Mouse (Mus musculus): Measurements from ENCODE around the gene Sdccag8. TPM values are rescaled to one million over a fixed set of nuclear protein-coding genes. Genes with fewer than 3 reads are reported as not detected.
A peak's percentile ranks its signal among the peaks of the same experiment; 100 is the strongest.

Sdccag8 gene
- polyA plus RNA-seq, 1 experiment from 2014 or later, result 28.8 TPM

DNA sequence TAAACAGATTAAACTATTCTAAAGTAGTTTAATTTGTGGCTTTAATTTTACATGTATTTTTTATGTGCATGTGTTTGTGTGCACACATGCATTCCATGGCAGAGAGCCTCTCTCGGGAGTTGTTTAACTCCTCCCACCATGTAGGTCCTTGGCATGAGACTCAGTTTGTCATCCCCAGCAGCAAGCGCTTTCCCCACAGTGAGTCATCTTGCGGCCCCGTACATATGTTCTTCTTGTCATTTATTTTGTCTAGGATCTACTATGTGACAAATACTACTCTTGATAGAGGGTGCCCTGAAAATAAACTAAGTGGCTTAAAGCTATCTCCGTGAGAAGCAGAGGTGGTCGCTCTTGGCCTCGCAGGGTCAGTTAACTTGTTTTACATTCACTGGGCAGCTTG, 36.9 kb downstream of the Sdccag8 start:
- Histone ChIP-seq H3K4me2 (no peak overlapping the region), H3K36me3 (ENCODE audit: poor library complexity, severe bottlenecking) (peaks cover 26% of the 10 kb centered on the region), H3K4me1 (no peaks in the 10 kb centered on the region), H3K27me3 (no peaks in the 10 kb centered on the region), H3K4me3 (no peak overlapping the region), H3K9me3 (replicated peaks) (peaks cover 6% of the 10 kb centered on the region; the same call in 1 of the 2 replicates), H3K9ac (no peak overlapping the region), H3K27ac (no peak overlapping the region)
- no peak for ATAC-seq
- 98% methylated on average over 7 of the region's 7 CpGs for WGBS

DNA sequence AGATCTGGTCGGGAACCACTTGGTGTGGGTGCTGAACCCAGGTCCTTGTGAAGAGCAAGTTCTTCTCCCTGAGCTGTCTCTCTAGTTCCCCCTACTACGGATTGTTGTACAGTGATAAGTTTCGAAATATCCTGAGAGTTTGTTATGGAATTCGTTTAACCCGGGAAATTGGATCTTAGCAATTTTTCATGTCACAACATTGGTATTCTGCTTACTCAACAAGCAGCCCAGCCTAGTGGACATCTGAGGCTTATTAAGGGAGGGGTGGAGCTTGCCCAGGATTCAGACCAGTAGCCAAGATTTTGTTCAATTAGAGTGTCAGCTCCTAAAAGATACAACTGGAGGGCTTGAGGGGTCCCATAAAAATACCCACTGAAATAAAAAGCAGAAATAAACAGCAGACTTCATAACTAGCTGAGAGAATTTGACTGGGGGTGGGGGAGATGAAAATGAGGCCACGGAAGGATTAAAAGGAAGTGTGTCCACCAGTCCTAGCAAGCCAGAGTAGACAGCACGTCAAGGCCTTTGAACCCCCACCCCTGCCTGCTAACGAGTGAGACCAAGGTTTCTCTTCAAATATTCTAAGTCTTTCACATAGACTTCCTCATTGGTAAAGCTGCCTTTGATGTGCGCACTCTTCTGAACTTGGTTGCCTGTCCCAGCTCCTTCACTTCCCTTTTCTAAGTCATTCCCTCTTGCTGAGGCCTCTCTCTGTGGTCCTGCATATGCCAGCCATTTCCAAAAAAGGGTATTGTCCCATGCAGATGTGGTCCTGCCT, 38.5 kb downstream of the Sdccag8 start:
- H3K4me2 ChIP-seq, result no peak overlapping the region
- H3K27ac ChIP-seq, result no peak overlapping the region
- no peaks in the 10 kb centered on the region for H3K4me1 ChIP-seq
- no peaks in the 10 kb centered on the region for H3K27me3 ChIP-seq
- no peak overlapping the region for H3K9ac ChIP-seq
- no peak for ATAC-seq
- peaks cover 24% of the 10 kb centered on the region for H3K36me3 ChIP-seq (ENCODE audit: poor library complexity, severe bottlenecking)
- H3K9me3 ChIP-seq (replicated peaks), result peaks cover 6% of the 10 kb centered on the region; the same call in 1 of the 2 replicates
- WGBS, result 90% methylated on average over 9 of the region's 9 CpGs
- H3K4me3 ChIP-seq, result no peak overlapping the region

DNA sequence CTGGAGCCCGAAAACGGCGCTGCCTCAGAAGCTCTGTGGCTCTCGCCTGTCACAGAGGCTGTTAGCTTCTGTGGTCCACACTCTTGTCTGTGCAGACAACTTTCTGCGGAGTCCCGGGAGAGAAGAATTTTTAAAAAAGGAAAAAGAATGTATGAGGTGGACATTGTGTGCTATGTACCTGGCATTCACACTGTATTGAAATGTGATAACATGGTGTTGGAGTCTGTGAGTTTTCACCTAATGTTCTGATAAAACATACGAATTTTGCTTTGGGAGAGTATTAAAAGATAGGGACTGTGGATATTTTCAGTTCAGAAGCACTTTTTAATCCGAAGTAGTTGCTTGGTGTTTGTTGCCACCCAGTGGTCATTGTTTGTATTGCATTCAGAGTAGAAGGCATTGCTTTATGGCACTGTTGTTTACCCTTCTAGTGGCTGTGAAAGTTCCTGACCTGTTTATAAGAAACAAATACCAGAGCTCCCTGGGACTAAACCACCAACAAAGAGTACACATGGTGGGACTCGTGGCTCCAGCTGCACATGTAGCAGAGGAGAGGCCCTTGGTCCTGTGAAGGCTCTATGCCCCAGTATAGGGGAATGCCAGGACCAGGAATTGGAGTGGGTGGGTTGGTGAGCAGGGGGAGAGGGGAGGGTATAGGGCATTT, 47.7 kb downstream of the Sdccag8 start:
- no peaks in the 10 kb centered on the region for H3K4me1 ChIP-seq
- no peaks in the 10 kb centered on the region for H3K36me3 ChIP-seq (ENCODE audit: poor library complexity, severe bottlenecking)
- H3K9me3 ChIP-seq (replicated peaks), result no peaks in the 10 kb centered on the region
- H3K27me3 ChIP-seq, result no peaks in the 10 kb centered on the region
- ATAC-seq, result peak; percentile 74
- no peak overlapping the region for H3K4me3 ChIP-seq
- no peak overlapping the region for H3K27ac ChIP-seq
- WGBS, result 63% methylated on average over 9 of the region's 9 CpGs
- no peak overlapping the region for H3K4me2 ChIP-seq
- H3K9ac ChIP-seq, result no peak overlapping the region

DNA sequence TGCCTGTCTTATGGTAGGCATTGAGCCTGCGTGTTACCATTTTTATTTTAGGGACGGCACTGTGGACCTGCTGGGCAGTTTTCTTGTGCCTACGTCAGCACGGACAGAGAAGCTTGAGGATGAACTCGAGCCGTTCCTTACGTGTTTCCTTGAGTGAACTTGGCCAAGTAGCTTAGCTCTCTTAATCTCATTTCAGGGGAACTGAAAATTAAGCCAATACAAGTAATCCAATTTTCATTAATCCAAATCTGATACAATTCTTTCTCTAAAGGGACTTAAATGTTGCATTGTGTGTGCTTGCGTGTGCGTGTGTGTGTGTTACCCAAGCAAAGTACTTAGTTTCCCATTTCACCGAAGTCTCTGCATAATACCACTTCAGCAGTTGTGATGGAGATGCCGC, 56.0 kb downstream of the Sdccag8 start:
- Histone ChIP-seq H3K27ac (no peak overlapping the region), H3K4me1 (no peaks in the 10 kb centered on the region), H3K27me3 (no peaks in the 10 kb centered on the region), H3K36me3 (ENCODE audit: poor library complexity, severe bottlenecking) (peaks cover 20% of the 10 kb centered on the region; the same call in 1 of the 2 replicates), H3K9me3 (replicated peaks) (no peaks in the 10 kb centered on the region), H3K4me2 (no peak overlapping the region), H3K9ac (no peak overlapping the region), H3K4me3 (no peak overlapping the region)
- ATAC-seq, result no peak
- 79% methylated on average over 11 of the region's 11 CpGs for WGBS

DNA sequence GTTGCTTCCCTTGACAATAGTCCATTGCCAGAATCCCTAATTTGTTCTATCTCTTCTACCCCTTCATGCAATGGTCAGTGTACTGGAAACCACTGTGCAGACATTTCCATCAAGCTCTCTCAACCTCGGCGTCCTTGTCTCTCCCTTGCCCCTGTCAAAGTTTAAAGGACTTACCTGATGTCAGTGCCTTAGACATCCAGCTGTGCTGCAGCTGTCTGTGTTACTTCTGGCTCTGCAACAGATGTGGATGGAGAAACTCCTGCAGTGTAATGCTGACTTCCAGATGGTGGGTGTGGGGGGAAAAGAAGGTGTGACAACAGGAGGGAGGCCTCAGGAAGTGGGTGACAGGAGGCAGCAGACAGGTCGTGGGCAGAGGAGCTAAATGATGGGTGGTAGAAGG, 57.5 kb downstream of the Sdccag8 start:
- Histone ChIP-seq H3K27ac (no peak overlapping the region), H3K4me3 (no peak overlapping the region), H3K27me3 (no peaks in the 10 kb centered on the region), H3K4me1 (no peaks in the 10 kb centered on the region), H3K36me3 (ENCODE audit: poor library complexity, severe bottlenecking) (peaks cover 20% of the 10 kb centered on the region; the same call in 1 of the 2 replicates), H3K4me2 (no peak overlapping the region), H3K9me3 (replicated peaks) (no peaks in the 10 kb centered on the region), H3K9ac (no peak overlapping the region)
- 66% methylated on average over 3 of the region's 3 CpGs for WGBS
- ATAC-seq, result no peak

- no peaks in the 10 kb centered on the region for H3K4me1 ChIP-seq
- no peak for ATAC-seq
- H3K36me3 ChIP-seq (ENCODE audit: poor library complexity, severe bottlenecking), result peaks cover 17% of the 10 kb centered on the region; the same call in 1 of the 2 replicates
- H3K27ac ChIP-seq, result no peak overlapping the region
- 80% methylated on average over 9 of the region's 9 CpGs for WGBS
- H3K4me3 ChIP-seq, result no peak overlapping the region
- H3K27me3 ChIP-seq, result no peaks in the 10 kb centered on the region
- H3K4me2 ChIP-seq, result no peak overlapping the region
- H3K9ac ChIP-seq, result no peak overlapping the region
- H3K9me3 ChIP-seq (replicated peaks), result no peaks in the 10 kb centered on the region
Measured at GRCm38 (mm10) chr1:176873463-176873862, 59.0 kb downstream of the Sdccag8 start.

DNA sequence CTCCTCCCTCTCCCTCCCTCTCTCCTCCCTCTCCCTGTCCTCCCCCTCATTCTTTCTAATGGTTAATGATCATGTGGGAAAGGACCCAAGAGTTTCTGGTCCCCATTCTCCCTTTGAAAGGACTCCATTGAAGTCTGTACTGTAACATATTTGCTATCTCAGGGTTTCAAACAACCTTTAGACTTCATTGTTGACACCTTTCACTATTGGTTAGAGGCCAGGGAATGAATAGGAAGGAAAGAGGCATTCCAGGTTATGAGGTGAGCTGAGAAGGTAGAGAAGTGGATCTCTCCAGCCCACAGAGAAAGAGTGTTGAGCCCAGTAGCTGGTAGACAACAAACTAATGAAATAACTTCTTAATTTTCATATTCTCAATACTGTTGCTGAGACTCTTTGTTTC, 59.7 kb downstream of the Sdccag8 start:
- H3K9me3 ChIP-seq (replicated peaks), result no peaks in the 10 kb centered on the region
- no peak overlapping the region for H3K4me3 ChIP-seq
- ATAC-seq, result no peak
- no peaks in the 10 kb centered on the region for H3K4me1 ChIP-seq
- no peak overlapping the region for H3K9ac ChIP-seq
- no peaks in the 10 kb centered on the region for H3K27me3 ChIP-seq
- no peak overlapping the region for H3K27ac ChIP-seq
- no peak overlapping the region for H3K4me2 ChIP-seq
- H3K36me3 ChIP-seq (ENCODE audit: poor library complexity, severe bottlenecking), result peaks cover 10% of the 10 kb centered on the region; the same call in 1 of the 2 replicates

- Histone ChIP-seq H3K4me2 (no peak overlapping the region), H3K27me3 (no peaks in the 10 kb centered on the region), H3K4me1 (peaks cover 24% of the 10 kb centered on the region), H3K27ac (no peak overlapping the region), H3K36me3 (ENCODE audit: poor library complexity, severe bottlenecking) (no peaks in the 10 kb centered on the region), H3K9me3 (replicated peaks) (no peaks in the 10 kb centered on the region), H3K9ac (no peak overlapping the region), H3K4me3 (no peak overlapping the region)
- WGBS, result 37% methylated on average over 3 of the region's 3 CpGs
- peak; percentile 28; the same call in 1 of the 2 replicates for ATAC-seq
Measured at GRCm38 (mm10) chr1:176877756-176878155, 63.3 kb downstream of the Sdccag8 start.

DNA sequence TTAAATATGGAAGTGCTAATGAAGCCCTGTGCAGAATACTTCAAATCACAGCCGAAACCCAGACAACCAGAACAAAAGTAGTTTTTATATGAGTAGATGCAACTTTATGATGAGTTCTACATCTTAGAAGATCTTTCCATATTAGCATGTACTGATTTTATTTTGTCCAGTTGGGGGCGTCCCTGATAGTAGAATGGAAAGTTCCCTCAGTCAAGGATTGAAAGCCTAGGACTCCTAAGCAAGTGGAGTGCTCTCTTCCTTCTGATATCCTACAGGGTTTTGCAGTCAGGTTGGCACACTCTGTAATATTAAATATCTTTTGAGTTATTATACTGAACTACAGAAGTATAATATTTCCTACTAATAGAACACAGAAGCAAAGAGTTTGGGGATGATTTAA, 64.5 kb downstream of the Sdccag8 start:
- Histone ChIP-seq H3K9me3 (replicated peaks) (no peaks in the 10 kb centered on the region), H3K4me1 (peaks cover 24% of the 10 kb centered on the region), H3K27me3 (no peaks in the 10 kb centered on the region), H3K9ac (no peak overlapping the region), H3K36me3 (ENCODE audit: poor library complexity, severe bottlenecking) (no peaks in the 10 kb centered on the region), H3K4me3 (no peak overlapping the region), H3K27ac (no peak overlapping the region), H3K4me2 (no peak overlapping the region)
- peak; percentile 67 for ATAC-seq
- WGBS, result 47% methylated on average over 2 of the region's 2 CpGs

GRCm38 (mm10) chr1:176879614-176880013, 65.2 kb downstream of the Sdccag8 start:
- Histone ChIP-seq H3K27me3 (no peaks in the 10 kb centered on the region), H3K9me3 (replicated peaks) (no peaks in the 10 kb centered on the region), H3K4me3 (no peak overlapping the region), H3K27ac (peak overlapping the region; percentile 68), H3K36me3 (ENCODE audit: poor library complexity, severe bottlenecking) (no peaks in the 10 kb centered on the region), H3K4me2 (no peak overlapping the region), H3K4me1 (peaks cover 24% of the 10 kb centered on the region), H3K9ac (no peak overlapping the region)
- WGBS, result 24% methylated on average over 6 of the region's 6 CpGs
- ATAC-seq, result no peak

DNA sequence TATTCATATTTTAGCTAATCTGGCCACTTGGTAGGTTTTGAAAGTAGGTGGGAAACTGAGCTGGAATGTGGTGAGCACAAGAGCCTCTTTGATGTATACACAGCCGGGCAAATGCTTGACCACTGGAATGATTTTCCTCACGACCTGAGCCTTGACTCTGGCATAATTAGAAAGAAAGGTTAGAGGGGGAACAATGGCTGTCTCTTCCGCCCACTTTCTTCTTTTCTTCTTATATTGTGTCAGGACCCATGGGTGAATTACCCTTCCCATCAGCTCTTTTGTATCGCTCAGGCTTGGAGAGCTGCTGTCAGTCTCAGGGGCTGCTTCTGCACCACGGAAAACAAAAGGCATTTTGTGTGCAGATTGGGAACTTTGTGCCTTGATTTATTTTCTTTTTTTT, 65.6 kb downstream of the Sdccag8 start:
- peak overlapping the region; percentile 68 for H3K27ac ChIP-seq

DNA sequence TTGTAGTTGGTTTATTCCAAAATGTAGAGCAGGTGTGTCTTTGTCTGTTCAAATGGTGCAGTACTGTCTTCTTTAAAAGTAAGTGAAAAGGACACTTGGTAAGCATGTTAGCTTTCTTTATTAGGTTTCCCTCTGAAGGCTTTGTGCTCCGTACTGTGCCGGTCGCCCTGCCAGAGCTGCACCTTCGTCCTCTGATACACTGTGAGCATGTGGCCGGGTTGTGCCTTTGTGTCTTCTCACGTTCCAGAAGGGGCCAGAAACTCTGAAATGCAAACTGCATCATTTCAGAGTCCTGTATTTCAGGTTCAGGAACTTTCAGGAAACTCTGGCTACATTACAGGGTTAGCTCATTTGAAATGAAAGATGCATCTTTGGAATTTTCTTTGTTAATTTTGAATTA, 66.5 kb downstream of the Sdccag8 start:
- Histone ChIP-seq H3K36me3 (ENCODE audit: poor library complexity, severe bottlenecking) (no peaks in the 10 kb centered on the region), H3K27me3 (no peaks in the 10 kb centered on the region), H3K4me3 (no peak overlapping the region), H3K9ac (no peak overlapping the region), H3K4me2 (no peak overlapping the region), H3K4me1 (peaks cover 31% of the 10 kb centered on the region), H3K27ac (peak overlapping the region; percentile 69), H3K9me3 (replicated peaks) (no peaks in the 10 kb centered on the region)
- no peak for ATAC-seq
- 13% methylated on average over 6 of the region's 6 CpGs for WGBS

More for the DNA sequence above, 65.6 kb downstream of the Sdccag8 start:
- H3K9me3 ChIP-seq (replicated peaks), result no peaks in the 10 kb centered on the region
- peak; percentile 12; the same call in 1 of the 2 replicates for ATAC-seq
- H3K9ac ChIP-seq, result no peak overlapping the region
- no peak overlapping the region for H3K4me2 ChIP-seq
- 6% methylated on average over 5 of the region's 5 CpGs for WGBS
- no peaks in the 10 kb centered on the region for H3K36me3 ChIP-seq (ENCODE audit: poor library complexity, severe bottlenecking)
- H3K4me1 ChIP-seq, result peaks cover 29% of the 10 kb centered on the region
- H3K27me3 ChIP-seq, result no peaks in the 10 kb centered on the region
- no peak overlapping the region for H3K4me3 ChIP-seq

All from forebrain, embryonic 13.5 days (tissue).